ENCODE assay signal across 8 mouse cellular contexts in the genomic region with DNA sequence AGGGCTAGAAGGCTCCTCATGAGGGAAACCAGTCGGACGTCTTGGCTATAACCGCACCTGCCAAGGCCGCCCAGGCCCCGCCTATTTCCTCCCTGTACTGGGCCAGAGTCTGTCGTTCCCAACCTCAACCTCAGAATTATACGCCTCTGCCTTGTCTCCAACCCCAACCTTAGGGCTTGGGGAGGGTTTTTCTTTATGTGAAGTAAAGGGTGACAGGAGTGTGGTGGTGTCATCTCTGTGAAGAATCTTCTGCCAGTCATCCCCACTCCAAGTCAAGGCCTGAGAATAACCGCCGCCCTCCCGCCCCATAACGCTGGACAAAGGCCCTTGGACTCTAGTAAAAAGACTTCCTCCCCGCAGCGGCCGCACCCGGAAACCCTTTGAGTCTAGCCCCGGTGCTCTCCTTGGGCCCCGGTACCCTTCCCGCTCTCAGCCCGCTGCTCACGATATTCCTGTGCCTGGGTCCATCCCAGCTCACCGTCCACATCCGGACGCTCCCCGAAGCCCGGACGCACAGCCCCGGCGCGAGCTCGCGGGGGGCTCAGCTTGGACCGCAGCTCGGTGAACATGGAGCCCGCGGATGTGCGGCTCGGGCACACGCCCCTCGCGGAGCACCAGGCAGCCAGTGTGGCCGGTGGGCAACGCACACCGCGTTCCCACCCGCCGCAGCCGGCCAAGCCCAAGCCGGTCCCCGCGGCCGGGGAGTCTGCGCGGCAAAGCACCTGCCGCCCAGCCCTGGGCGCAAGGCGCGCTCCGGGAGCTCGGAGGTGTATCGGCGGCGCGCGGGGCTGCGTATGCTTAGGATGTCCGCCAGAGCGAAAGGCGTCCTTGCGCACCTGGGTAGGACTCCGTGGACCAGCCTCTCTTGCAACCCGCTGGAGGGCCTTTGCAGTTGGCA. TPM values are rescaled to one million over a fixed set of nuclear protein-coding genes. Genes with fewer than 3 reads are reported as not detected.
DNase-seq lines count a peak whose midpoint lies in the region; ATAC-seq lines count a peak whose summit lies in the region.

Samd10 (minus strand) TSS at position 759 of the 898 bp plus-strand sequence.

- 2% methylated on average over 70 of the region's 71 CpGs for WGBS in large intestine, adult 2 months
- WGBS in neural tube, embryonic 12.5 days, result 2% methylated on average over 71 of the region's 71 CpGs

- no peaks in the 10 kb centered on the region for H3K9me3 ChIP-seq in neural tube, embryonic 12.5 days

- peak; percentile 38; the same call in 1 of the 2 replicates for ATAC-seq in neural tube, embryonic 12.5 days (ENCODE audit: low FRiP score, low read depth)

- intact Hi-C loops in heart, postnatal 36 days (cut with DNase I), result loop anchor here (5.0 kb wide), 1 partner anchor 411 kb away; the partner anchor contains the start of gene Ppdpf

- peak; percentile 79 for DNase-seq in CD4-positive, CD25-positive, alpha-beta regulatory T cell, adult 2 months (ENCODE audit: low read depth, low spot score)
- peak; percentile 74 to 90 for DNase-seq in adrenal gland, adult (ENCODE audit: inconsistent age in 2 of 2, low spot score in 1 of 2)
- DNase-seq in embryo, embryonic 9.5 days (ENCODE audit: extremely low spot score), result peak; percentile 53
- DNase-seq in heart, postnatal 36 days, result peak; percentile 55 to 57
- no peak for DNase-seq in large intestine, adult 2 months (ENCODE audit: low read depth, low spot score)
- peak; percentile 79 to 81 for DNase-seq in lung, adult 18-20 months
- peak; percentile 71 for DNase-seq in thymus, postnatal 25 days

- H3K4me3 ChIP-seq in neural tube, embryonic 12.5 days, result peak within 1 kb of the TSS; percentile 72

- peak within 1 kb of the TSS; percentile 91 for H3K4me2 ChIP-seq in neural tube, embryonic 12.5 days (replicated peaks)

- peaks cover 18% of the 10 kb centered on the region; the same call in 1 of the 2 replicates for H3K36me3 ChIP-seq in neural tube, embryonic 12.5 days

- H3K27me3 ChIP-seq in neural tube, embryonic 12.5 days (replicated peaks), result no peaks in the 10 kb centered on the region

- peak within 1 kb of the TSS; percentile 75 for H3K27ac ChIP-seq in neural tube, embryonic 12.5 days

- H3K9ac ChIP-seq in neural tube, embryonic 12.5 days, result peak within 1 kb of the TSS; percentile 91

- H3K4me1 ChIP-seq in neural tube, embryonic 12.5 days, result peaks cover 28% of the 10 kb centered on the region

RNA-seq across cellular contexts. Expression of gene Samd10, which starts in this region (rescaled TPM):
- 1 to 10 TPM; 2.3 to 2.4 TPM for total RNA-seq in heart, postnatal 36 days (2021)
- 23.4 and 28.4 TPM in 2 replicates for polyA plus RNA-seq in large intestine, adult 2 months (2012; rRNA removed)
- polyA plus RNA-seq in neural tube, embryonic 12.5 days (2016; fragmentation: Nextera tagmentation; extraction: Ambion mirVana), result 107 and 112 TPM in 2 replicates
